Mouse (Mus musculus) testis, adult 2 months (tissue): Measurements from ENCODE around the gene Tmem63c. TPM values are rescaled to one million over a fixed set of nuclear protein-coding genes. Genes with fewer than 3 reads are reported as not detected.

Experiments used
- H3K27ac ChIP-seq: fragments of 200-500 bp; 2 replicates; pipeline ENCODE4 v1.5.1; 2012; ENCODE audit warnings: low read depth, low read length; ENCODE audit not compliant: control insufficient read depth, insufficient read depth
- H3K27me3 ChIP-seq: fragments of 200-500 bp; 2 replicates; pipeline ENCODE4 v1.6.1; 2012; ENCODE audit warnings: mild to moderate bottlenecking, low read length, moderate library complexity; ENCODE audit not compliant: control insufficient read depth, insufficient read depth
- H3K36me3 ChIP-seq: fragments of 200-500 bp; 2 replicates; pipeline ENCODE4 v1.6.1; 2012; ENCODE audit warnings: mild to moderate bottlenecking, low read length; ENCODE audit not compliant: control insufficient read depth, insufficient read depth
- H3K4me1 ChIP-seq: fragments of 200-500 bp; 2 replicates; pipeline ENCODE4 v1.6.1; 2012; ENCODE audit warnings: low read length; ENCODE audit not compliant: control insufficient read depth, insufficient read depth
- H3K4me3 ChIP-seq: fragments of 200-500 bp; 2 replicates; pipeline ENCODE4 v1.5.1; 2012; ENCODE audit warnings: low read depth, mild to moderate bottlenecking, low read length, moderate library complexity, mixed read lengths; ENCODE audit not compliant: control insufficient read depth
- CTCF ChIP-seq: fragments of 200-500 bp; IDR thresholded peaks from 2 replicates; pipeline ENCODE4 v1.5.1; 2012; ENCODE audit warnings: low read depth, mild to moderate bottlenecking, inconsistent platforms, low read length, moderate library complexity; ENCODE audit not compliant: control insufficient read depth, insufficient read depth, insufficient replicate concordance
- POLR2A ChIP-seq: fragments of 200-500 bp; IDR thresholded peaks from 2 replicates; pipeline ENCODE4 v1.6.1; 2012; ENCODE audit warnings: low read depth, mild to moderate bottlenecking, inconsistent platforms, low read length, moderate library complexity; ENCODE audit not compliant: control insufficient read depth
- polyA plus RNA-seq: library from polyadenylated mRNA; depleted of rRNA; stranded (reverse); fragments of >200 nt; gene quantifications from 2 replicates; pipeline ENCODE4 v1.2.3, GENCODE M21; 2012

The Tmem63c gene
- polyA plus RNA-seq, 1 experiment: 32.3 TPM

- Histone ChIP-seq H3K27ac (no peak overlapping the region), H3K27me3 (no peaks in the 10 kb centered on the region), H3K4me1 (no peaks in the 10 kb centered on the region), H3K4me3 (no peak overlapping the region), H3K36me3 (no peaks in the 10 kb centered on the region)
- no peak for TF ChIP-seq POLR2A
- no peak for TF ChIP-seq CTCF
Observed at GRCm38 (mm10) chr12:87057066-87057465, 35.9 kb downstream of the Tmem63c start.

GRCm38 (mm10) chr12:87065446-87065845, 44.3 kb downstream of the Tmem63c start:
- Histone ChIP-seq H3K27ac (no peak overlapping the region), H3K36me3 (no peaks in the 10 kb centered on the region), H3K27me3 (no peaks in the 10 kb centered on the region), H3K4me1 (no peaks in the 10 kb centered on the region), H3K4me3 (no peak overlapping the region)
- TF ChIP-seq POLR2A (no peak), CTCF (no peak)

GRCm38 (mm10) chr12:87066429-87066828, 45.3 kb downstream of the Tmem63c start:
- TF ChIP-seq POLR2A: no peak
- no peak for TF ChIP-seq CTCF
- H3K36me3 ChIP-seq: no peaks in the 10 kb centered on the region
- no peaks in the 10 kb centered on the region for H3K27me3 ChIP-seq
- no peak overlapping the region for H3K4me3 ChIP-seq
- H3K27ac ChIP-seq: no peak overlapping the region
- H3K4me1 ChIP-seq: no peaks in the 10 kb centered on the region

GRCm38 (mm10) chr12:87070520-87070919, 49.4 kb downstream of the Tmem63c start:
- H3K27ac ChIP-seq: no peak overlapping the region
- H3K4me3 ChIP-seq: no peak overlapping the region
- no peaks in the 10 kb centered on the region for H3K4me1 ChIP-seq
- no peaks in the 10 kb centered on the region for H3K27me3 ChIP-seq
- no peaks in the 10 kb centered on the region for H3K36me3 ChIP-seq
- TF ChIP-seq CTCF (no peak), POLR2A (no peak)

- H3K27ac ChIP-seq: no peak overlapping the region
- H3K36me3 ChIP-seq: no peaks in the 10 kb centered on the region
- H3K4me3 ChIP-seq: no peak overlapping the region
- H3K27me3 ChIP-seq: no peaks in the 10 kb centered on the region
- TF ChIP-seq POLR2A: no peak
- no peak for TF ChIP-seq CTCF
- no peaks in the 10 kb centered on the region for H3K4me1 ChIP-seq
Observed at GRCm38 (mm10) chr12:87076610-87077009, 55.5 kb downstream of the Tmem63c start.

GRCm38 (mm10) chr12:87082797-87083196, 61.7 kb downstream of the Tmem63c start:
- no peak overlapping the region for H3K4me3 ChIP-seq
- peaks cover 13% of the 10 kb centered on the region for H3K4me1 ChIP-seq
- no peaks in the 10 kb centered on the region for H3K36me3 ChIP-seq
- TF ChIP-seq CTCF (no peak), POLR2A (no peak)
- no peak overlapping the region for H3K27ac ChIP-seq
- no peaks in the 10 kb centered on the region for H3K27me3 ChIP-seq

- no peaks in the 10 kb centered on the region for H3K36me3 ChIP-seq
- H3K4me3 ChIP-seq: no peak overlapping the region
- TF ChIP-seq CTCF (no peak), POLR2A (no peak)
- H3K27me3 ChIP-seq: no peaks in the 10 kb centered on the region
- peaks cover 13% of the 10 kb centered on the region for H3K4me1 ChIP-seq
- no peak overlapping the region for H3K27ac ChIP-seq
Observed at GRCm38 (mm10) chr12:87087236-87087635, 66.1 kb downstream of the Tmem63c start.

- Histone ChIP-seq H3K4me3 (no peak overlapping the region), H3K36me3 (no peaks in the 10 kb centered on the region), H3K27me3 (no peaks in the 10 kb centered on the region), H3K27ac (no peak overlapping the region), H3K4me1 (peaks cover 13% of the 10 kb centered on the region)
- TF ChIP-seq POLR2A (no peak), CTCF (no peak)
Observed at GRCm38 (mm10) chr12:87088331-87088730, 67.2 kb downstream of the Tmem63c start.
